Mouse (Mus musculus) bone marrow, adult 2 months (tissue): ENCODE results near the gene Rnase4.

Experiments
- CTCF ChIP-seq: fragments of 200-500 bp; IDR thresholded peaks from 2 replicates; pipeline ENCODE4 v1.5.1; 2011; ENCODE audit warnings: low read length, control low read depth; ENCODE audit not compliant: control insufficient read depth, insufficient read depth
- POLR2A ChIP-seq: fragments of 200-500 bp; IDR thresholded peaks from 2 replicates; pipeline ENCODE4 v1.6.1; 2011; ENCODE audit warnings: low read depth, mild to moderate bottlenecking, control low read depth, low read length, borderline replicate concordance; ENCODE audit not compliant: control insufficient read depth

DNA sequence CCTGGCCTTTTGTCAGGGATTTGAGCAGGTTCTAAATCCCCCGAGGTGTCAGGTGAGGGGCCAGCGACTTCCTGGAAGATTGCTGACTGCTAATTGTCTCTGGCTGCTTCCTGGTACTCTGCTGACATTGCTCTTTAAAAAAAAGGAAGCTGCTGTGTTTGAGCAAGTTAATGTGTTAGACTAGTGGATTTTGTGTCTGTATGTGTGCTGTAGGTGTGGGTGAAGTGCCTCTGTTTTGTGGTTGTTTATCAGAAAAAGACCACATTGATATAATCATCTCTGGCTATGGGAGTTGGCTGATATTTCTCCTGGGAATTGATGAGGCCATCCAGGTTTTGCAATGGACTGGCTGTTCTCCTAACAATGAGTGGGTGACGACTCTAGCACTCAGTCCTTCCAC, 2.6 kb downstream of the Rnase4 start:
- TF ChIP-seq CTCF = no peak
- TF ChIP-seq POLR2A = no peak
